Mouse (Mus musculus): ENCODE measurements around the gene Hmcn1. TPM values are rescaled to one million over a fixed set of nuclear protein-coding genes. Genes with fewer than 3 reads are reported as not detected.

Gene Hmcn1
- polyA plus RNA-seq, 1 experiment: 1.6 TPM

GRCm38 (mm10) chr1:150747771-150748170 lies 245.5 kb downstream of the Hmcn1 start:
- Histone ChIP-seq H3K36me3 (ENCODE audit: control insufficient read depth, insufficient read depth, low read length, poor library complexity, severe bottlenecking) (no peaks in the 10 kb centered on the region), H3K9ac (ENCODE audit: low read depth, poor library complexity, severe bottlenecking) (no peak overlapping the region)

DNA sequence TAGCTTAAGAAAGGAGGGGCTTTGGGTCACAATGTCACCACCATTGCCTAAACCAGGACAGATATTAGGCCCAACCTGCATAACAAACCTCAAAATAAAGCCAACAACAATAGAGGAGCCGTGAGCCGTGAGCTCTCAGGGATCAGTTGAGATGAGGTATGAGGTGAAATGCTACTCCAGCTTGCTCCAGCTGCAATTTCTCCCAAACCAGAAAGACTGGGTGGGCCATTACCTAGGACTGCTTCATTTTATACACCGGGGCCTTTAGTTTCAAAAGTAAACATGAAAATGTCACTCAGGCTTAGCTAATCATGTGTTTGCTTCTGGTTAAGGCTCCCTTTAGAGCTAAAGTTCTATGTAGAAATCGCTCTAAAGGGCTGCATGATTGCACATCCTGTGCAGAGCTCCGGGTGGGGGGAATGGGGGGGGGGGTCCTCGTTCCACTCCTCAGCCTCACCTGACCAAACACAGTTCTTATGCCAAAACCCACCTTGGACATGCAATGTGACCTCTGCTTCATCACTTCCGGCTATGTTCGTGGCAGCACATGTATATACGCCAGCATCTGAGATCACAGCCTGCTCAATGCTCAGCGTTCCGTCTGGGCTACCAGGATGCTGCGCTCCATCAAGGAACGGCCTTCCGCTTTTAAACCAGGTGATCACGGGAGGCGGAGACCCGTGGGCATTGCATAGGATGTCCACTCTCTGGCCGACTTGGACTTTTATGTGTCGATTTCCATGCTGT lies 250.0 kb downstream of the Hmcn1 start:
- Histone ChIP-seq H3K27me3 (ENCODE audit: control insufficient read depth, insufficient read depth, low read length, poor library complexity, severe bottlenecking) (no peaks in the 10 kb centered on the region), H3K36me3 (ENCODE audit: control insufficient read depth, insufficient read depth, low read length, poor library complexity, severe bottlenecking) (no peaks in the 10 kb centered on the region), H3K4me1 (ENCODE audit: control insufficient read depth, insufficient read depth, low read length) (no peaks in the 10 kb centered on the region), H3K9ac (ENCODE audit: low read depth, poor library complexity, severe bottlenecking) (no peak overlapping the region), H3K4me3 (ENCODE audit: low read depth, low read length) (no peak overlapping the region), H3K27ac (ENCODE audit: insufficient read depth, low read length) (no peak overlapping the region), H3K9me3 (replicated peaks; ENCODE audit: control insufficient read depth, insufficient read depth, low read length, poor library complexity, severe bottlenecking) (no peaks in the 10 kb centered on the region)
- TF ChIP-seq EP300 (IDR thresholded peaks at IDR 0.05; ENCODE audit: insufficient read depth, low read depth, low read length) (no peak), POLR2A (IDR thresholded peaks at IDR 0.05; ENCODE audit: insufficient read depth, low read length) (no peak), CTCF (IDR thresholded peaks at IDR 0.05; ENCODE audit: low read depth, low read length) (no peak)

More at GRCm38 (mm10) chr1:150747771-150748170, 245.5 kb downstream of the Hmcn1 start:
- Histone ChIP-seq H3K9me3 (replicated peaks; ENCODE audit: control insufficient read depth, insufficient read depth, low read length, poor library complexity, severe bottlenecking) (no peaks in the 10 kb centered on the region), H3K4me1 (ENCODE audit: control insufficient read depth, insufficient read depth, low read length) (no peaks in the 10 kb centered on the region), H3K27me3 (ENCODE audit: control insufficient read depth, insufficient read depth, low read length, poor library complexity, severe bottlenecking) (no peaks in the 10 kb centered on the region), H3K27ac (ENCODE audit: insufficient read depth, low read length) (no peak overlapping the region), H3K4me3 (ENCODE audit: low read depth, low read length) (no peak overlapping the region)
- no peak for TF ChIP-seq EP300 (IDR thresholded peaks at IDR 0.05; ENCODE audit: insufficient read depth, low read depth, low read length)
- no peak for TF ChIP-seq CTCF (IDR thresholded peaks at IDR 0.05; ENCODE audit: low read depth, low read length)
- no peak for TF ChIP-seq POLR2A (IDR thresholded peaks at IDR 0.05; ENCODE audit: insufficient read depth, low read length)

GRCm38 (mm10) chr1:150742376-150743087 lies 250.7 kb downstream of the Hmcn1 start:
- TF ChIP-seq POLR2A (IDR thresholded peaks at IDR 0.05; ENCODE audit: insufficient read depth, low read length) (no peak), EP300 (IDR thresholded peaks at IDR 0.05; ENCODE audit: insufficient read depth, low read depth, low read length) (no peak), CTCF (IDR thresholded peaks at IDR 0.05; ENCODE audit: low read depth, low read length) (no peak)
- no peaks in the 10 kb centered on the region for H3K36me3 ChIP-seq (ENCODE audit: control insufficient read depth, insufficient read depth, low read length, poor library complexity, severe bottlenecking)

GRCm38 (mm10) chr1:150711438-150711837 lies 281.8 kb downstream of the Hmcn1 start:
- no peaks in the 10 kb centered on the region for H3K9me3 ChIP-seq (replicated peaks; ENCODE audit: control insufficient read depth, insufficient read depth, low read length, poor library complexity, severe bottlenecking)
- no peak overlapping the region for H3K4me3 ChIP-seq (ENCODE audit: low read depth, low read length)
- no peaks in the 10 kb centered on the region for H3K27me3 ChIP-seq (ENCODE audit: control insufficient read depth, insufficient read depth, low read length, poor library complexity, severe bottlenecking)
- no peak for TF ChIP-seq CTCF (IDR thresholded peaks at IDR 0.05; ENCODE audit: low read depth, low read length)
- TF ChIP-seq EP300 (IDR thresholded peaks at IDR 0.05; ENCODE audit: insufficient read depth, low read depth, low read length): no peak
- no peak for TF ChIP-seq POLR2A (IDR thresholded peaks at IDR 0.05; ENCODE audit: insufficient read depth, low read length)
- no peak overlapping the region for H3K9ac ChIP-seq (ENCODE audit: low read depth, poor library complexity, severe bottlenecking)
- no peak overlapping the region for H3K27ac ChIP-seq (ENCODE audit: insufficient read depth, low read length)
- no peaks in the 10 kb centered on the region for H3K36me3 ChIP-seq (ENCODE audit: control insufficient read depth, insufficient read depth, low read length, poor library complexity, severe bottlenecking)
- H3K4me1 ChIP-seq (ENCODE audit: control insufficient read depth, insufficient read depth, low read length): no peaks in the 10 kb centered on the region

More at GRCm38 (mm10) chr1:150742376-150743087, 250.7 kb downstream of the Hmcn1 start:
- Histone ChIP-seq H3K4me1 (ENCODE audit: control insufficient read depth, insufficient read depth, low read length) (no peaks in the 10 kb centered on the region), H3K27ac (ENCODE audit: insufficient read depth, low read length) (no peak overlapping the region), H3K27me3 (ENCODE audit: control insufficient read depth, insufficient read depth, low read length, poor library complexity, severe bottlenecking) (no peaks in the 10 kb centered on the region), H3K9ac (ENCODE audit: low read depth, poor library complexity, severe bottlenecking) (no peak overlapping the region), H3K9me3 (replicated peaks; ENCODE audit: control insufficient read depth, insufficient read depth, low read length, poor library complexity, severe bottlenecking) (no peaks in the 10 kb centered on the region), H3K4me3 (ENCODE audit: low read depth, low read length) (no peak overlapping the region)

DNA sequence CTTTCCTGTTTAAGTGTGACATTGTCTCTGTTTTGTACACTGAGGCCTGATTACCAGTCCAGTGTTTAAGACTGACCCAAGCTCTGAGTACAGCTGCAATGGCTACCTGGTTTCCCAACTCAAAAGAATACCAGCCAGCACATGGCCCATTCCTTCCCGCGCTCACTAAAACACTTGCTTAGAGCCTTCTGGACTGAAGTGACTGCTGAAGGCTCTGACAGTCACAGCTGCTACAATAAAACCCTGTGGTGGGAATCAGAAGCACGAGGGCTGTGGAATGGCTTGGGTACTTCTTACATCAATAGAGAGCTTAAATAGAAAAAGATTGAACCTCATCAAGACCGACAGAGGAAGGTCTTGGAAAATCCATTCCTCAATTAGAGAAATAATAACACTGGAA lies 286.7 kb downstream of the Hmcn1 start:
- Histone ChIP-seq H3K27me3 (ENCODE audit: control insufficient read depth, insufficient read depth, low read length, poor library complexity, severe bottlenecking) (no peaks in the 10 kb centered on the region), H3K4me1 (ENCODE audit: control insufficient read depth, insufficient read depth, low read length) (no peaks in the 10 kb centered on the region), H3K27ac (ENCODE audit: insufficient read depth, low read length) (no peak overlapping the region), H3K9ac (ENCODE audit: low read depth, poor library complexity, severe bottlenecking) (no peak overlapping the region), H3K4me3 (ENCODE audit: low read depth, low read length) (no peak overlapping the region), H3K9me3 (replicated peaks; ENCODE audit: control insufficient read depth, insufficient read depth, low read length, poor library complexity, severe bottlenecking) (no peaks in the 10 kb centered on the region), H3K36me3 (ENCODE audit: control insufficient read depth, insufficient read depth, low read length, poor library complexity, severe bottlenecking) (no peaks in the 10 kb centered on the region)
- TF ChIP-seq CTCF (IDR thresholded peaks at IDR 0.05; ENCODE audit: low read depth, low read length): no peak
- no peak for TF ChIP-seq EP300 (IDR thresholded peaks at IDR 0.05; ENCODE audit: insufficient read depth, low read depth, low read length)
- TF ChIP-seq POLR2A (IDR thresholded peaks at IDR 0.05; ENCODE audit: insufficient read depth, low read length): no peak

DNA sequence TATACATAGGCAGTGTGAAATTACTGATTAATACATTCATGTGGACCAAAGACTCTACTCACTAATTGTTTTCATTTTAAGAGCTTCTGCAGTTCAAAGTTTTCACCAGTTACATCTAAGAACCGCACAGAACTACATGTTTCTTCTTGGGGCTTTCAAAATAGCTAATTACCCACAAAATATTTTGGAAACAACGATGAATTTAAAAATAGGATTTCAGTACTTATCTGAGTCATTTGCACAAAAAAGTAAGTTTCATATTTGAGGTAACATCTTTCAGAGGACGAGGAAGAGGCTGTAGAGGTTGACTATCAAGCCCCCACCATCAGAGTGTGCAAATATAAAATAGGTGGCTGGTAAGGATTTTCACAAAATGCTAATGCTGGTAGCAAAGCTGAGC lies 295.5 kb downstream of the Hmcn1 start:
- no peaks in the 10 kb centered on the region for H3K9me3 ChIP-seq (replicated peaks; ENCODE audit: control insufficient read depth, insufficient read depth, low read length, poor library complexity, severe bottlenecking)
- H3K4me1 ChIP-seq (ENCODE audit: control insufficient read depth, insufficient read depth, low read length): no peaks in the 10 kb centered on the region
- H3K4me3 ChIP-seq (ENCODE audit: low read depth, low read length): no peak overlapping the region
- H3K36me3 ChIP-seq (ENCODE audit: control insufficient read depth, insufficient read depth, low read length, poor library complexity, severe bottlenecking): no peaks in the 10 kb centered on the region
- TF ChIP-seq POLR2A (IDR thresholded peaks at IDR 0.05; ENCODE audit: insufficient read depth, low read length) (no peak), CTCF (IDR thresholded peaks at IDR 0.05; ENCODE audit: low read depth, low read length) (no peak), EP300 (IDR thresholded peaks at IDR 0.05; ENCODE audit: insufficient read depth, low read depth, low read length) (no peak)
- H3K9ac ChIP-seq (ENCODE audit: low read depth, poor library complexity, severe bottlenecking): no peak overlapping the region
- no peaks in the 10 kb centered on the region for H3K27me3 ChIP-seq (ENCODE audit: control insufficient read depth, insufficient read depth, low read length, poor library complexity, severe bottlenecking)
- H3K27ac ChIP-seq (ENCODE audit: insufficient read depth, low read length): no peak overlapping the region
